Mouse (Mus musculus) embryonic facial prominence, embryonic 14.5 days (tissue): Measurements from ENCODE around the gene Dennd2a. TPM values are rescaled to one million over a fixed set of nuclear protein-coding genes. Genes with fewer than 3 reads are reported as not detected.

Experiments
- ATAC-seq: fragments of 200-750 bp; cut with Nextera tagmentation; 2 replicates; pipeline ENCODE4 v1.8.0; 2017; ENCODE audit warnings: low read depth, moderate number of reproducible peaks, moderate TSS enrichment
- DNase-seq: peaks from one replicate; pipeline ENCODE4 v3.0.0-alpha.2; 2015; ENCODE audit warnings: low spot score
- H3K27ac ChIP-seq: fragments of 300-500 bp; sonication (generic); replicated peaks from 2 replicates; pipeline ENCODE4 v1.5.1; 2014; ENCODE audit warnings: low read depth, mild to moderate bottlenecking, low read length, moderate library complexity
- H3K27me3 ChIP-seq: fragments of 300-500 bp; sonication (generic); replicated peaks from 2 replicates; pipeline ENCODE4 v1.6.1; 2014; ENCODE audit warnings: low read length; ENCODE audit not compliant: control insufficient read depth, insufficient read depth
- H3K36me3 ChIP-seq: fragments of 300-500 bp; sonication (generic); 2 replicates; pipeline ENCODE4 v1.6.1; 2014; ENCODE audit warnings: low read length, mixed read lengths; ENCODE audit not compliant: control insufficient read depth, insufficient read depth
- H3K4me1 ChIP-seq: fragments of 300-500 bp; sonication (generic); 2 replicates; pipeline ENCODE4 v1.6.1; 2014; ENCODE audit warnings: antibody characterized with exemption, low read length; ENCODE audit not compliant: control insufficient read depth, insufficient read depth
- H3K4me2 ChIP-seq: fragments of 300-500 bp; sonication (generic); 2 replicates; pipeline ENCODE4 v1.6.1; 2014; ENCODE audit warnings: low read depth, mild to moderate bottlenecking, low read length, moderate library complexity, mixed read lengths
- H3K4me3 ChIP-seq: fragments of 300-500 bp; sonication (generic); 2 replicates; pipeline ENCODE4 v1.5.1; 2014; ENCODE audit warnings: low read depth, mild to moderate bottlenecking, low read length
- H3K9ac ChIP-seq: fragments of 300-500 bp; sonication (generic); 2 replicates; pipeline ENCODE4 v1.6.1; 2014; ENCODE audit warnings: low read depth, mild to moderate bottlenecking, low read length, moderate library complexity, mixed read lengths
- H3K9me3 ChIP-seq: fragments of 300-500 bp; sonication (generic); 2 replicates; pipeline ENCODE4 v1.6.1; 2016; ENCODE audit warnings: low read length; ENCODE audit not compliant: control insufficient read depth
- WGBS: fragments of 180-500 bp; shearing (Covaris S2); extraction: QIAGEN DNeasy Blood & Tissue Kit; methylation state at CpG from one replicate; pipeline ENCODE4 v1.1.7; 2014; 5-methylcytosine and 5-hydroxymethylcytosine counted together
- polyA plus RNA-seq: library from polyadenylated mRNA; unstranded; fragments of >200 nt; fragmentation: Nextera tagmentation; extraction: Ambion mirVana; gene quantifications from 2 replicates; pipeline ENCODE4 v1.2.1, GENCODE M21; 2014

Gene Dennd2a
- polyA plus RNA-seq, 1 experiment from 2014 or later: 24.0 TPM

- H3K27ac ChIP-seq: no peak overlapping the region
- H3K4me3 ChIP-seq: no peak overlapping the region
- DNase-seq (no peak), ATAC-seq (no peak)
- no peak overlapping the region for H3K9ac ChIP-seq
- no peaks in the 10 kb centered on the region for H3K36me3 ChIP-seq
- no peak overlapping the region for H3K4me2 ChIP-seq
- 56% methylated on average over 8 of the region's 8 CpGs for whole genome bisulfite sequencing
- H3K4me1 ChIP-seq: peaks cover 13% of the 10 kb centered on the region
- no peaks in the 10 kb centered on the region for H3K9me3 ChIP-seq
- H3K27me3 ChIP-seq: no peaks in the 10 kb centered on the region
These were observed 5.6 kb downstream of the Dennd2a start for GRCm38 (mm10) chr6:39551981-39552636.

DNA sequence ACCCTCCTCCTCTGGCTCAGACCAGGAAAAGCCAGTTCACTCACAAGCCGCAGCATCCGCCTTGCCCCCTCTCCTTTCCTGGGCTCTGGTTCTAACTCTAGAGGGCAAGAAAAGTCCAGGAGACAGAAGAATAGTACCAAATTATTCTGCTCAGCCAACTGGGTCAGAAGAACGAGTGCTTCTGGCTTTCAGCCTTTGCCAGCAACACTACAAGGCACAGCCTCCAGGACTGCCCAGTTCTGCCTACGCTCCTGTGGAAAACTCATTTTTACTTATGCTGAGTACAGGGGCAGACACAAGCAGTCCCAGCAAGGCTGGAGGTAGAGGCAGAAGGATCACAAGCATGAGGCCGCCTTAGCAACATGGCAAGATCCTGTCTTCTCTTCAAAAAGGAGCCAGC, 9.6 kb downstream of the Dennd2a start:
- Histone ChIP-seq H3K4me2 (no peak overlapping the region), H3K27ac (no peak overlapping the region), H3K36me3 (no peaks in the 10 kb centered on the region), H3K9me3 (no peaks in the 10 kb centered on the region), H3K4me1 (peaks cover 21% of the 10 kb centered on the region), H3K9ac (no peak overlapping the region), H3K27me3 (no peaks in the 10 kb centered on the region), H3K4me3 (no peak overlapping the region)
- ATAC-seq (no peak), DNase-seq (no peak)
- WGBS: 74% methylated on average over 5 of the region's 5 CpGs

GRCm38 (mm10) chr6:39545474-39545873, 12.2 kb downstream of the Dennd2a start:
- H3K9ac ChIP-seq: no peak overlapping the region
- no peak overlapping the region for H3K4me2 ChIP-seq
- no peaks in the 10 kb centered on the region for H3K36me3 ChIP-seq
- H3K9me3 ChIP-seq: no peaks in the 10 kb centered on the region
- 88% methylated on average over 7 of the region's 7 CpGs for WGBS
- ATAC-seq (no peak), DNase-seq (no peak)
- no peak overlapping the region for H3K4me3 ChIP-seq
- no peaks in the 10 kb centered on the region for H3K27me3 ChIP-seq
- peaks cover 31% of the 10 kb centered on the region for H3K4me1 ChIP-seq
- H3K27ac ChIP-seq: 0 out of 2 replicates have a peak overlapping the region, but pooled peaks have one; percentile 18

DNA sequence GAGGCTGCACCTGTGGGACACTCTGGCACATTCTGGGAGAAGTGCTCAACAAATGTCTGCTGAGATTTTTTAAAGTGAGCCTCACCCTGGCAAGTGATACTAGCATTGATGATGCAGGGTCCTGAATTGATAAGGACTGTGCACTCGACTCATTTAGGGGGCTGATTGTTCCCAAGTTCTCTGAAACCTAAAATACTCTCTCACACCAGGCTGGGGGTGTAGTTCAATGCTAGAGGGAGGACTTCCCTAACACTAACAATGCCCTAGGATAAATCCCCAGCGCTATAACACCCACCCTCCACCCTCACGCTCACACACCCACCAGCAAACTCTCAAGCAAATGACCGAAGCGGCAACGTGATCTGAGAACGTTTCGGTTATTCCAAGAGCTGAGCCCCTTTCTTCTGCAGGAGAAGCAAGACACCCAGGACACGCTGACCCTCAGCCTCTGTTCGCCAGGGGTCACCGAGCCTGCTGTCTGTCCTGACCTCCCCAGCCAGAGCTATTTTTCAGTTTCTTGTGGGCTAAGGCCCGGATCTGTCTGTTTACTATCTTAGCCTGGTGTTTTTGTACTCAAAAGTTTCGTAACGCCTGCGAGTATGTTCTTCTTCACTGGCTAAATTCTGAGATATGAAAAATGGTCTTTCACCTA, 13.8 kb downstream of the Dennd2a start:
- 35% methylated on average over 15 of the region's 15 CpGs for WGBS
- ATAC-seq (0 out of 2 replicates have a peak, but pooled peaks have one; percentile 2), DNase-seq (no peak)
- no peaks in the 10 kb centered on the region for H3K9me3 ChIP-seq
- peaks cover 47% of the 10 kb centered on the region for H3K4me1 ChIP-seq
- H3K4me2 ChIP-seq: 0 out of 2 replicates have a peak overlapping the region, but pooled peaks have one; percentile 1
- H3K27ac ChIP-seq: peak overlapping the region; percentile 74
- H3K27me3 ChIP-seq: no peaks in the 10 kb centered on the region
- peak overlapping the region; percentile 43; the same call in 1 of the 2 replicates for H3K9ac ChIP-seq
- H3K36me3 ChIP-seq: no peaks in the 10 kb centered on the region
- no peak overlapping the region for H3K4me3 ChIP-seq

GRCm38 (mm10) chr6:39542631-39543597, 14.8 kb downstream of the Dennd2a start:
- 12% methylated on average over 15 of the region's 15 CpGs for WGBS

GRCm38 (mm10) chr6:39540563-39540962, 17.1 kb downstream of the Dennd2a start:
- H3K4me3 ChIP-seq: no peak overlapping the region
- H3K36me3 ChIP-seq: no peaks in the 10 kb centered on the region
- H3K27me3 ChIP-seq: no peaks in the 10 kb centered on the region
- H3K27ac ChIP-seq: 0 out of 2 replicates have a peak overlapping the region, but pooled peaks have one; percentile 61
- H3K9ac ChIP-seq: no peak overlapping the region
- H3K4me1 ChIP-seq: peaks cover 55% of the 10 kb centered on the region
- ATAC-seq (no peak), DNase-seq (no peak)
- 44% methylated on average over 2 of the region's 2 CpGs for WGBS
- no peaks in the 10 kb centered on the region for H3K9me3 ChIP-seq
- no peak overlapping the region for H3K4me2 ChIP-seq

More at GRCm38 (mm10) chr6:39542631-39543597, 14.8 kb downstream of the Dennd2a start:
- DNase-seq (peak; percentile 95), ATAC-seq (peak; percentile 86)
- Histone ChIP-seq H3K27ac (peak overlapping the region; percentile 74), H3K9ac (peak overlapping the region; percentile 43; the same call in 1 of the 2 replicates), H3K4me3 (no peak overlapping the region), H3K36me3 (no peaks in the 10 kb centered on the region), H3K27me3 (no peaks in the 10 kb centered on the region), H3K4me1 (peaks cover 55% of the 10 kb centered on the region), H3K4me2 (peak overlapping the region; percentile 1; the same call in 1 of the 2 replicates), H3K9me3 (no peaks in the 10 kb centered on the region)

- Histone ChIP-seq H3K4me2 (peak overlapping the region; percentile 19), H3K4me1 (peaks cover 50% of the 10 kb centered on the region), H3K27ac (peak overlapping the region; percentile 61), H3K27me3 (no peaks in the 10 kb centered on the region), H3K4me3 (no peak overlapping the region), H3K9me3 (no peaks in the 10 kb centered on the region), H3K9ac (0 out of 2 replicates have a peak overlapping the region, but pooled peaks have one; percentile 23), H3K36me3 (no peaks in the 10 kb centered on the region)
- WGBS: 17% methylated on average over 5 of the region's 7 CpGs
- ATAC-seq (peak; percentile 9), DNase-seq (peak; percentile 56)
These were observed 17.9 kb downstream of the Dennd2a start for GRCm38 (mm10) chr6:39539679-39540155.

- Histone ChIP-seq H3K9ac (0 out of 2 replicates have a peak overlapping the region, but pooled peaks have one; percentile 8), H3K9me3 (0 out of 2 replicates have a peak, but pooled peaks cover 3% of the 10 kb centered on the region), H3K27ac (no peak overlapping the region; the same call in 1 of the 2 replicates), H3K27me3 (no peaks in the 10 kb centered on the region), H3K4me1 (peaks cover 36% of the 10 kb centered on the region), H3K36me3 (peaks cover 6% of the 10 kb centered on the region; the same call in 1 of the 2 replicates), H3K4me2 (no peak overlapping the region), H3K4me3 (no peak overlapping the region)
- 48% methylated on average over 8 of the region's 8 CpGs for WGBS
- DNase-seq: peak; percentile 71
- ATAC-seq: no peak
These were observed 19.4 kb downstream of the Dennd2a start for GRCm38 (mm10) chr6:39538227-39538626.
